Mouse (Mus musculus) testis, postnatal 14 days (tissue): ENCODE data around the gene Grxcr1.

ENCODE experiments used
- DNase-seq: peaks from one replicate; pipeline ENCODE4 v3.0.0; 2021; ENCODE audit warnings: low spot score

The Grxcr1 gene

DNA sequence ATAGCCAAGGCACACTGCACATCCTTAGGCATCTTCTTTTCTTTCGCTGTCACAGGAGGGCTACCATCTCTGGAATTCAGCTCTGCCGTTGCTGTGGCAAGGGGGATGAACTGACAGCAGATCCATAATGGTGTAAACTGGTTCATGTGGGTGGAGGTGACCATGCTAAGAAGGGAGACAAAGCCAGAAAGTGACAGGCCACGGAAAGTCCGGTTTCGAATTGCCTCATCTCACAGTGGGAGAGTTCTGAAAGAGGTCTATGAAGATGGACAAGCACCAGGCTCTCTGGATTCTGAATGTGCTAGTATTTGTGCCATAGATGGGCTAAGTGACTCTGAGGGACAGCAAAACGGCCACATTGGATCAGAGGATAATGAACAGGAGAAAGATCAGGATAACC lies at the start of gene Grxcr1:
Gene Grxcr1 (plus strand): TSS at position 92 of the 400 bp plus-strand sequence.
- DNase-seq = no peak

DNA sequence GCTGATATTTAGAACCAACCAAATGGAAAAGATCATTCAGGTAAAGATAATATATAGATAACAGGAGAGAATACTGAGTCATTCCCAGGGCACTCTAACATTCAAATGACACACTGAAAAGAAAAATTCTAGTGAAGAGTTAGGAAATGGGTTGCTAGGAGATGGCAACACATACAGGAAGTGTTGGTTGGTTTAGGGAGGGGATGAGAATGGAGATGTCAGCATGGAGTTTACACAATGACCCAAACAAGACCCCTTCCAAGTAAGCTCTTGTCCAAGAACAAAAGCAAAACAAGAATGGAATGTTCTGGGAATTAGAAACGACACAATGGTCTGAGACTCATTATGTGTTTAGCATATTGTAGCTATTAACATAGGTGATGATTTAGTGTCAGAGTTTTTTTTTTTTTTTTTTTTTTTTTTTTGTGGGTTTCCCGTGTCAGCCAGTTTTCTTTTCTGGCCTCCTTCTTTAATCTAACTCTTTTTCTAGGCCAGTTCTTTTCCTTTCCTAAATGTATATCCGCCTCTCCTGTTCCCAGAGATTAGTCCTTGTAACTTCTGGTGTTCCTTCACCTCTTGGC lies 49.6 kb upstream of the Grxcr1 start:
- DNase-seq = no peak

DNA sequence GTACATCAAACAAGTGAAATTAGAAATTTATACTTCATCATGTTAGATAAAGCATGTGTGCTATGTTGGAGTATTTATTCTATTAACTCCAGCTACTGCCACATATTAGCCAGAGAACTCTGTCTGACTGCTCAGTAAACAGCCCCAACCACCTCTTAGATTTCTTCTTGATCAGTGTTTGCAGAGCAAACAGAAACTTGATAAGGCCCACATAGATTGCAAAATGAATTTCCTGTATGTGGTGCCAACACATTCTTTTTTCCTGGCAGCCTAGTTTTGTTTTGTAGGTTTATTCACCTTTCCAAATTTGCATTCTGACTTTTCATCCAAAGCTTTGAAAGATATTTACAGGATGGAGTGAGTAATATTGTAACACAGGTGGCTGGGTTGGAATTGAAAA lies 41.2 kb upstream of the Grxcr1 start:
- DNase-seq = no peak

- no peak for DNase-seq
Measured at GRCm38 (mm10) chr5:68002611-68003010, 29.0 kb upstream of the Grxcr1 start.

GRCm38 (mm10) chr5:68003904-68004303 lies 27.7 kb upstream of the Grxcr1 start:
- no peak for DNase-seq

- no peak for DNase-seq
Measured at GRCm38 (mm10) chr5:68004419-68004818, 27.2 kb upstream of the Grxcr1 start.

- no peak for DNase-seq
Measured at GRCm38 (mm10) chr5:68007074-68007473, 24.6 kb upstream of the Grxcr1 start.

- DNase-seq = no peak
Measured at GRCm38 (mm10) chr5:68011569-68011968, 20.1 kb upstream of the Grxcr1 start.

- DNase-seq = peak; percentile 29
Measured at GRCm38 (mm10) chr5:68012618-68013017, 19.0 kb upstream of the Grxcr1 start.

DNA sequence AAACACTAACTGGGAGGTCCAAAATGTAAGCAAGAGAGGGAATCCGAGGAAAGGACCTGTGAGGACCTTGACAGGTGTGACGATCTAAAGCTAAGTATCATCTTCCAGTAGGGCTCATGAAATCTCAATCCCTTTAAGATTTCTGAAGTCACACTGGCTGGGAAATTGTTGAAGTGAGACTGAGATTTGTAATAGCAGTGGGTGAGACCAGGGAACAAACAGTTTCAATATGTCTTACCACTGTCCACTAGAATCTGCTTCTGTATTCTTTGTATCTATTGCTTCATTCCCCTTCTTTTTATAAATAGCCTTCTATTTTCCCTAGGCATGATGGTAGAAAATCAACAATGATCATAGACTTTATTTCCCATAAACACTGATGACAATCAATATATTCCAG lies 10.8 kb upstream of the Grxcr1 start:
- DNase-seq = no peak

- no peak for DNase-seq
Measured at GRCm38 (mm10) chr5:68026658-68027422, 4.8 kb upstream of the Grxcr1 start.

GRCm38 (mm10) chr5:68027474-68027873 lies 4.2 kb upstream of the Grxcr1 start:
- no peak for DNase-seq

DNA sequence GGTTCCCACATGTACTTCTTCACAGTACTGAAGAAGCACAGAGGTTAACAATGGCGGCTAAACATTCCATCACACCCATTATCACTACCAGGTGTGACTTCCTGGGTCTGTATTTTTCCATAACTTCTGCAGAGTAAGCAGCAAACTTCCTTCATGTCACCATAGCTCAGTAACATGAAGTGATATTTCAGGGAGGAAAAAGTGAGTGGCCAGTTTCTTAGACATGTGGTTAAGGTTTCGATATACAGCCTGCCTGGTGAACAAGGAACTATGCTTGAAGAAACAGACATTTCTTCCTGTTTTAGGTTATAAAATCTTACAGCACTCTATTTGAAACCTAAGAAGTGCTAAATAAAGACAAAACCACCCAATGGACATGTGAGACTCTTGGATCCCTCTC lies 1.7 kb downstream of the Grxcr1 start:
- no peak for DNase-seq

DNA sequence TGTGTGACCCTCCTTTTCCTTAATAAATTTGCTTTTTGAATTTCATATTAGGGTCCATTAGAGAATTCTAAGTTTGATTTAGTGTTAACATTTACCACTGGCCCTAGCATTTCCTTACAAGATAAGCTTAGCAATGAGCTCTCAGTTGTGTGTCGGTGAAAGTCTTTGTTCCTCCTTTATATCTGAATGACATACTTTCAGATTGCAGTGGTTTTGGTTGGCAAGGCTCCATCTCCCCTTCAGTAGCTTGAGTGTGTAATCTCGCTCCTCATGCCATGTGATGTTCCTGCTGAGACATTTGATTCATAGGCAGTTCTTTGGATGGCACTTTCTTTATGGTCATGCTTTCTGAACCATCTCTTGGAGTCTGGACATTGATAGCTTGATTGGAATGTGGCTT lies 7.4 kb downstream of the Grxcr1 start:
- DNase-seq = no peak

GRCm38 (mm10) chr5:68043339-68043738 lies 11.7 kb downstream of the Grxcr1 start:
- DNase-seq = no peak

DNA sequence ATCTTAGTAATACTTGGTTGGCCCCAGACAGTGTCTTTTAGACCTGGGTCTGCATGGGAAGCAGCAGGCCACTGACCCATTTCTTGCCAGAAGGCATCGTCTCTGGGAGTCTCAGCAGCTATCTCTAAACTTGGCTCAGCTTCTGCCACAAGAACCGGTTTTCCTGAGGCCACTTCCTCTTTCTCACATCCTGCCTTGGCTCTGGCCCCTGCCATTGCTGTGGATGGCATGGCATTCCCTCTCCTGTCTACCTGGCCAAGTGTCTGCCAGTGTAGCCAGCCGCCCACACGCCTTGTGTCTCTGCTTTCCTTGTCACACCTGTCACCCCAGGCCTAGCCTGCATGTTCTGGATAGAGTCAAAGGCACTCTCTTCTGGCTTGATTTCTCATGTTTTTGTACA lies 17.1 kb downstream of the Grxcr1 start:
- DNase-seq = no peak

GRCm38 (mm10) chr5:68049536-68049935 lies 17.9 kb downstream of the Grxcr1 start:
- DNase-seq = no peak

GRCm38 (mm10) chr5:68051101-68051500 lies 19.5 kb downstream of the Grxcr1 start:
- no peak for DNase-seq

GRCm38 (mm10) chr5:68057574-68057973 lies 25.9 kb downstream of the Grxcr1 start:
- no peak for DNase-seq

GRCm38 (mm10) chr5:68068694-68069093 lies 37.1 kb downstream of the Grxcr1 start:
- no peak for DNase-seq

- DNase-seq = no peak
Measured at GRCm38 (mm10) chr5:68070308-68070707, 38.7 kb downstream of the Grxcr1 start.

GRCm38 (mm10) chr5:68071857-68072256 lies 40.2 kb downstream of the Grxcr1 start:
- no peak for DNase-seq

- DNase-seq = no peak
Measured at GRCm38 (mm10) chr5:68086535-68087098, 55.0 kb downstream of the Grxcr1 start.

GRCm38 (mm10) chr5:68087174-68087573 lies 55.5 kb downstream of the Grxcr1 start:
- no peak for DNase-seq
